Mouse (Mus musculus) forebrain, postnatal 0 days (tissue): ENCODE data around the gene Miga1. TPM values are rescaled to one million over a fixed set of nuclear protein-coding genes. Genes with fewer than 3 reads are reported as not detected.

ENCODE experiments used
- ATAC-seq: fragments of 200-750 bp; cut with Nextera tagmentation; 2 replicates; pipeline ENCODE4 v1.8.0; 2017; ENCODE audit warnings: mild to moderate bottlenecking, moderate library complexity
- DNase-seq: peaks from one replicate; pipeline ENCODE4 v3.0.0-alpha.2; 2015
- H3K27ac ChIP-seq: fragments of 300-500 bp; sonication (generic); 2 replicates; pipeline ENCODE4 v1.5.1; 2014; ENCODE audit warnings: low read depth, mild to moderate bottlenecking, antibody characterized with exemption, low read length, moderate library complexity, mixed read lengths
- H3K27me3 ChIP-seq: fragments of 300-500 bp; sonication (generic); 2 replicates; pipeline ENCODE4 v1.6.1; 2014; ENCODE audit warnings: mild to moderate bottlenecking, low read length, mixed read lengths; ENCODE audit not compliant: insufficient read depth
- H3K36me3 ChIP-seq: fragments of 300-500 bp; sonication (generic); 2 replicates; pipeline ENCODE4 v1.6.1; 2014; ENCODE audit warnings: mild to moderate bottlenecking, moderate library complexity; ENCODE audit not compliant: insufficient read depth
- H3K4me1 ChIP-seq: fragments of 300-500 bp; sonication (generic); 2 replicates; pipeline ENCODE4 v1.6.1; 2014; ENCODE audit warnings: antibody characterized with exemption; ENCODE audit not compliant: insufficient read depth
- H3K4me2 ChIP-seq: fragments of 300-500 bp; sonication (generic); 2 replicates; pipeline ENCODE4 v1.6.1; 2014; ENCODE audit warnings: low read depth, mild to moderate bottlenecking, moderate library complexity
- H3K4me3 ChIP-seq: fragments of 300-500 bp; sonication (generic); 2 replicates; pipeline ENCODE4 v1.5.1; 2014; ENCODE audit warnings: low read depth, low read length, mixed read lengths
- H3K9ac ChIP-seq: fragments of 300-500 bp; sonication (generic); 2 replicates; pipeline ENCODE4 v1.6.1; 2014; ENCODE audit warnings: mild to moderate bottlenecking
- H3K9me3 ChIP-seq: fragments of 300-500 bp; sonication (generic); 2 replicates; pipeline ENCODE4 v1.6.1; 2016; ENCODE audit warnings: low read length
- CTCF ChIP-seq: sonication (generic); IDR thresholded peaks from 2 replicates; pipeline ENCODE4 v1.5.1; 2016; ENCODE audit warnings: antibody characterized with exemption, control low read depth, low read depth
- WGBS: fragments of 180-500 bp; shearing (Covaris S2); extraction: QIAGEN DNeasy Blood & Tissue Kit; methylation state at CpG from one replicate; pipeline ENCODE4 v1.1.7; 2014; 5-methylcytosine and 5-hydroxymethylcytosine counted together
- polyA plus RNA-seq: library from polyadenylated mRNA; unstranded; fragments of >200 nt; fragmentation: Nextera tagmentation; extraction: Ambion mirVana; gene quantifications from 2 replicates; pipeline ENCODE4 v1.2.1, GENCODE M21; 2015
- total RNA-seq: library from RNA; depleted of rRNA; stranded (reverse); fragments of >200 nt; gene quantifications from 2 replicates; pipeline ENCODE4 v1.2.3, GENCODE M21; 2014

Gene Miga1
- total and polyA plus RNA-seq, 2 experiments from 2014 or later: 18.8 to 24.3 TPM

GRCm38 (mm10) chr3:152346633-152347141, 6.5 kb upstream of the Miga1 start:
- Histone ChIP-seq H3K4me2 (peak overlapping the region; percentile 56), H3K36me3 (no peaks in the 10 kb centered on the region), H3K4me1 (peaks cover 4% of the 10 kb centered on the region; the same call in 1 of the 2 replicates), H3K9ac (peak overlapping the region; percentile 85), H3K27ac (peak overlapping the region; percentile 85), H3K27me3 (no peaks in the 10 kb centered on the region), H3K9me3 (no peaks in the 10 kb centered on the region), H3K4me3 (peak overlapping the region; percentile 87)
- TF ChIP-seq CTCF: no peak
- under 1% methylated on average over 36 of the region's 54 CpGs for WGBS
- peak; percentile 7; the same call in 1 of the 2 replicates for ATAC-seq
- peak; percentile 60 for DNase-seq

- H3K27me3 ChIP-seq: no peaks in the 10 kb centered on the region
- TF ChIP-seq CTCF: no peak
- H3K27ac ChIP-seq: peak within 1 kb of the TSS; percentile 85
- DNase-seq (peak; percentile 95), ATAC-seq (peak; percentile 100)
- no peaks in the 10 kb centered on the region for H3K36me3 ChIP-seq
- H3K9me3 ChIP-seq: no peaks in the 10 kb centered on the region
- WGBS: 5% methylated on average over 44 of the region's 44 CpGs
- H3K4me2 ChIP-seq: peak within 1 kb of the TSS; percentile 56
- peaks cover 4% of the 10 kb centered on the region; the same call in 1 of the 2 replicates for H3K4me1 ChIP-seq
- H3K9ac ChIP-seq: peak within 1 kb of the TSS; percentile 85
- H3K4me3 ChIP-seq: peak within 1 kb of the TSS; percentile 87
Measured at GRCm38 (mm10) chr3:152345732-152346632, 5.8 kb upstream of the Miga1 start, which contains the start of gene Usp33. Usp33 (plus strand) TSS chr3:152346478.

- Histone ChIP-seq H3K4me3 (no peak overlapping the region), H3K4me1 (peaks cover 1% of the 10 kb centered on the region; the same call in 1 of the 2 replicates), H3K36me3 (no peaks in the 10 kb centered on the region), H3K9ac (no peak overlapping the region), H3K27ac (no peak overlapping the region), H3K9me3 (no peaks in the 10 kb centered on the region), H3K4me2 (no peak overlapping the region), H3K27me3 (no peaks in the 10 kb centered on the region)
- DNase-seq (no peak), ATAC-seq (no peak)
- 91% methylated on average over 15 of the region's 15 CpGs for WGBS
- no peak for TF ChIP-seq CTCF
Measured at GRCm38 (mm10) chr3:152342961-152343517, 2.8 kb upstream of the Miga1 start.

GRCm38 (mm10) chr3:152336085-152336484, 4.1 kb downstream of the Miga1 start:
- peaks cover 32% of the 10 kb centered on the region for H3K36me3 ChIP-seq
- DNase-seq: no peak
- no peak for TF ChIP-seq CTCF

GRCm38 (mm10) chr3:152333641-152334040, 6.6 kb downstream of the Miga1 start:
- no peak for TF ChIP-seq CTCF
- Histone ChIP-seq H3K9ac (no peak overlapping the region), H3K27ac (no peak overlapping the region), H3K9me3 (no peaks in the 10 kb centered on the region), H3K27me3 (no peaks in the 10 kb centered on the region), H3K4me2 (no peak overlapping the region), H3K36me3 (peaks cover 32% of the 10 kb centered on the region), H3K4me3 (no peak overlapping the region), H3K4me1 (no peaks in the 10 kb centered on the region)
- DNase-seq (no peak), ATAC-seq (no peak)
- 97% methylated on average over 10 of the region's 10 CpGs for WGBS

More at GRCm38 (mm10) chr3:152336085-152336484, 4.1 kb downstream of the Miga1 start:
- WGBS: 84% methylated on average over 8 of the region's 8 CpGs
- H3K4me1 ChIP-seq: no peaks in the 10 kb centered on the region
- H3K27ac ChIP-seq: no peak overlapping the region
- H3K27me3 ChIP-seq: no peaks in the 10 kb centered on the region
- no peak for ATAC-seq
- no peak overlapping the region for H3K9ac ChIP-seq
- no peak overlapping the region for H3K4me3 ChIP-seq
- no peaks in the 10 kb centered on the region for H3K9me3 ChIP-seq
- no peak overlapping the region for H3K4me2 ChIP-seq

GRCm38 (mm10) chr3:152332545-152333300, 7.5 kb downstream of the Miga1 start:
- Histone ChIP-seq H3K27ac (no peak overlapping the region), H3K36me3 (peaks cover 31% of the 10 kb centered on the region), H3K9me3 (no peaks in the 10 kb centered on the region), H3K27me3 (no peaks in the 10 kb centered on the region), H3K9ac (no peak overlapping the region), H3K4me1 (no peaks in the 10 kb centered on the region), H3K4me3 (no peak overlapping the region), H3K4me2 (no peak overlapping the region)
- ATAC-seq: no peak
- WGBS: 95% methylated on average over 15 of the region's 15 CpGs
- no peak for DNase-seq
- TF ChIP-seq CTCF: no peak
